ENCODE assay signal across 24 mouse cellular contexts in the genomic region with DNA sequence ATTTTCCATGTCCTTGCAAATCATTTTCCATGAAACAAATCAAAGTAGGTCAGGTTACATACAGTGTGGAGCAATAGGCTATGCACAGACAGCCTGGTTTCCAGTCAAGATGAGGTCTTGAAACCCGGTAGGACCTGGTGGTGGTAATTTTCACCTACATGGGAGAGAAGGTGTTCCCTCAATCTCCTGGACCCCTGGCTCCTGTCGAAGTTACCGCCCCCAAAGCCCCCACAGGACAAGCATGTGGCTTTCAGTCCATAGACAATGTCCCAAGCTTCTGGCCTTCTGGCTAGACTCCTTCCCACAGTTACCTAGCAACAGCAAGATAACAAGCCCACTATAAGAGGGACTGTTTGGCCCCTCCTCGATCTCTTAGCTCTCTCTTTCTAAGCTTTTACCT.
"Had no signal": no experiment of that assay in that cellular context is flagged by ENCODE, and none has a peak within 500 bp of the region (broad histone marks: within the 10 kb centered on the region; RNA-seq: fewer than 3 reads in every experiment).

No protein-coding gene starts in this region.

- DNase-seq: cerebellum, adult 8-10 months; cerebellum, adult 9-10 months; cerebellum, adult 9-11 months; cerebellum, postnatal 10 days; cerebellum, postnatal 14 days; cerebellum, postnatal 25 days; cerebellum, postnatal 36 days; forebrain, postnatal 0 days; gastrocnemius, adult 2 months; gastrocnemius, postnatal 10 days; gastrocnemius, postnatal 14 days; gastrocnemius, postnatal 25 days; gastrocnemius, postnatal 36 days; heart, adult 18-20 months; heart, adult 2 months had no signal

- H3K27ac ChIP-seq: embryonic facial prominence, embryonic 12.5 days; embryonic facial prominence, embryonic 13.5 days; embryonic facial prominence, embryonic 15.5 days; forebrain, embryonic 10.5 days; forebrain, embryonic 12.5 days; forebrain, embryonic 13.5 days; forebrain, embryonic 15.5 days; gastrocnemius, adult 2 months; heart, adult 2 months had no signal

- H3K27me3 ChIP-seq: embryonic facial prominence, embryonic 12.5 days; embryonic facial prominence, embryonic 13.5 days; embryonic facial prominence, embryonic 15.5 days; forebrain, embryonic 12.5 days; forebrain, embryonic 13.5 days; forebrain, embryonic 15.5 days had no signal

- H3K36me3 ChIP-seq: embryonic facial prominence, embryonic 10.5 days; embryonic facial prominence, embryonic 12.5 days; embryonic facial prominence, embryonic 13.5 days; embryonic facial prominence, embryonic 15.5 days; forebrain, embryonic 10.5 days; forebrain, embryonic 12.5 days; forebrain, embryonic 15.5 days had no signal

- H3K4me1 ChIP-seq: embryonic facial prominence, embryonic 12.5 days; embryonic facial prominence, embryonic 13.5 days; embryonic facial prominence, embryonic 15.5 days; forebrain, embryonic 12.5 days; forebrain, embryonic 13.5 days; forebrain, embryonic 15.5 days had no signal

- H3K4me3 ChIP-seq: embryonic facial prominence, embryonic 10.5 days; embryonic facial prominence, embryonic 12.5 days; embryonic facial prominence, embryonic 13.5 days; embryonic facial prominence, embryonic 15.5 days; erythroblast, embryonic 14.5 days; forebrain, embryonic 10.5 days; forebrain, embryonic 12.5 days; forebrain, embryonic 13.5 days; forebrain, embryonic 15.5 days; gastrocnemius, adult 2 months; heart, adult 2 months had no signal
